Mouse (Mus musculus): ENCODE measurements around the gene Zbtb5. TPM values are rescaled to one million over a fixed set of nuclear protein-coding genes. Genes with fewer than 3 reads are reported as not detected.
"Not testable (repeated sequence)": the region's sequence is repeated elsewhere in the genome, so short reads cannot be mapped to it uniquely, and the experiment has no call there.

Zbtb5 gene
- 36.2 and 41.6 TPM in 2 replicates for polyA plus RNA-seq (2012; rRNA removed)

DNA sequence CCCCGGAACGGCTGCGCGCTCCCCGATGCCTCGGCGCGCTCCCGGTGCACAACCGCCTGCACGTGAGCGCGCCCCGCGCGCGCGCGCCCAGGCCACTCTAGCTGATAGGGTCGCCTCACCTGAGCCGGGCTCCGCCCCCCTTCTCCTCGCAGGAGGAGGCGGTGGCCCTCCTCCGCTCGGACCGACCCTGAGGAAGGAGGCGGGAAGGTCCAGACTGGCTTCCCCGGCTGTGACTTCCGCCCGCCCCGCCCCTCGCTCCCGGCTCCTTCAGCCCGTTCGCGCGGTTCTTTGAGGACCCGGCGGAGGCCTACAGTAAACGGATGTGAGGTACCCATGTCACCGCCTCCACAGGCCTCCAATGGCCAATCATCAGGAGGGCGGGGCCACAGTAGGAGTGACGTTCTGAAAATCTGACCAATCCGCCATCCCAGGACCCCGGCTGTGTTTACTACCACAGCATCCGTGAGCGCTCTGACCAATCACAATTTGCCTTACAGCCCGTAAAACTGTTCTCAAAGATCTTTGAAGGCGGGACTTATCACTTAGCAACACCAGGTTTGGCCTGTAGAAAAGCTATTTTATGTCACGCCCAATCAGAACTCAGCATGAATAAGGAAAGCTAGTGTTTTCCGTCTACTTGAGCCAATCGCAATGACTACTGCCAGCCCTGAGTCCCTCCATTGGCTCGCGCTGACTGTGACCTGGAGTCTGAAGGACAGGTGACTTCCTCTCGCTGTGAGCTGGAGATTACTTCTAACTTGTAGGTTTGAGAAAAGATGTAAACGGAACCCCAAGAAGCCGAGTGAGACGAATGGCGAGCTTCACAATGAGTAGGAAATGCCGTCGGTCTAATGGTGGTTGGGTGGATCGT, at the start of gene Zbtb5:
Zbtb5 (minus strand) TSS at position 308 of the 871 bp plus-strand sequence.
- Histone ChIP-seq H3K4me3 (ENCODE audit: control insufficient read depth, low read depth, low read length) (peak within 1 kb of the TSS; percentile 96), H3K27me3 (ENCODE audit: control insufficient read depth, insufficient read depth, low read length) (no peaks in the 10 kb centered on the region), H3K27ac (ENCODE audit: control insufficient read depth, insufficient read depth, low read depth, low read length) (peak within 1 kb of the TSS; percentile 99), H3K4me1 (ENCODE audit: control insufficient read depth, insufficient read depth, low read length) (peaks cover 6% of the 10 kb centered on the region), H3K36me3 (ENCODE audit: control insufficient read depth, insufficient read depth, low read length) (no peaks in the 10 kb centered on the region)
- TF ChIP-seq CTCF (IDR thresholded peaks at IDR 0.05; ENCODE audit: control insufficient read depth, insufficient read depth, insufficient replicate concordance, low read depth, low read length) (0 out of 2 replicates have a peak, but pooled peaks have one; percentile 8), POLR2A (IDR thresholded peaks at IDR 0.05; ENCODE audit: control insufficient read depth, low read depth, low read length) (peak; percentile 72; the same call in 1 of the 2 replicates)

GRCm38 (mm10) chr4:45055451-45055850, 43.2 kb upstream of the Zbtb5 start:
- H3K36me3 ChIP-seq (ENCODE audit: control insufficient read depth, insufficient read depth, low read length), result no peaks in the 10 kb centered on the region
- H3K27me3 ChIP-seq (ENCODE audit: control insufficient read depth, insufficient read depth, low read length), result no peaks in the 10 kb centered on the region
- H3K4me1 ChIP-seq (ENCODE audit: control insufficient read depth, insufficient read depth, low read length), result no peaks in the 10 kb centered on the region
- no peak overlapping the region for H3K27ac ChIP-seq (ENCODE audit: control insufficient read depth, insufficient read depth, low read depth, low read length)
- no peak for TF ChIP-seq CTCF (IDR thresholded peaks at IDR 0.05; ENCODE audit: control insufficient read depth, insufficient read depth, insufficient replicate concordance, low read depth, low read length)
- no peak for TF ChIP-seq POLR2A (IDR thresholded peaks at IDR 0.05; ENCODE audit: control insufficient read depth, low read depth, low read length)
- H3K4me3 ChIP-seq (ENCODE audit: control insufficient read depth, low read depth, low read length), result no peak overlapping the region

- Histone ChIP-seq H3K4me1 (ENCODE audit: control insufficient read depth, insufficient read depth, low read length) (no peaks in the 10 kb centered on the region), H3K36me3 (ENCODE audit: control insufficient read depth, insufficient read depth, low read length) (no peaks in the 10 kb centered on the region)
- TF ChIP-seq POLR2A (IDR thresholded peaks at IDR 0.05; ENCODE audit: control insufficient read depth, low read depth, low read length) (no peak), CTCF (IDR thresholded peaks at IDR 0.05; ENCODE audit: control insufficient read depth, insufficient read depth, insufficient replicate concordance, low read depth, low read length) (no peak)
Observed at GRCm38 (mm10) chr4:45054862-45055261, 42.6 kb upstream of the Zbtb5 start.

GRCm38 (mm10) chr4:45047956-45048355, 35.7 kb upstream of the Zbtb5 start:
- H3K27me3 ChIP-seq (ENCODE audit: control insufficient read depth, insufficient read depth, low read length), result no peaks in the 10 kb centered on the region
- H3K4me3 ChIP-seq (ENCODE audit: control insufficient read depth, low read depth, low read length), result no peak overlapping the region
- H3K27ac ChIP-seq (ENCODE audit: control insufficient read depth, insufficient read depth, low read depth, low read length), result no peak overlapping the region
- TF ChIP-seq POLR2A (IDR thresholded peaks at IDR 0.05; ENCODE audit: control insufficient read depth, low read depth, low read length) (no peak), CTCF (IDR thresholded peaks at IDR 0.05; ENCODE audit: control insufficient read depth, insufficient read depth, insufficient replicate concordance, low read depth, low read length) (no peak)
- H3K4me1 ChIP-seq (ENCODE audit: control insufficient read depth, insufficient read depth, low read length), result no peaks in the 10 kb centered on the region
- no peaks in the 10 kb centered on the region for H3K36me3 ChIP-seq (ENCODE audit: control insufficient read depth, insufficient read depth, low read length)

More at GRCm38 (mm10) chr4:45054862-45055261, 42.6 kb upstream of the Zbtb5 start:
- no peak overlapping the region for H3K27ac ChIP-seq (ENCODE audit: control insufficient read depth, insufficient read depth, low read depth, low read length)
- no peak overlapping the region for H3K4me3 ChIP-seq (ENCODE audit: control insufficient read depth, low read depth, low read length)
- H3K27me3 ChIP-seq (ENCODE audit: control insufficient read depth, insufficient read depth, low read length), result no peaks in the 10 kb centered on the region

GRCm38 (mm10) chr4:45047286-45047887, 35.2 kb upstream of the Zbtb5 start:
- no peak overlapping the region for H3K27ac ChIP-seq (ENCODE audit: control insufficient read depth, insufficient read depth, low read depth, low read length)
- no peaks in the 10 kb centered on the region for H3K4me1 ChIP-seq (ENCODE audit: control insufficient read depth, insufficient read depth, low read length)
- H3K4me3 ChIP-seq (ENCODE audit: control insufficient read depth, low read depth, low read length), result no peak overlapping the region
- TF ChIP-seq CTCF (IDR thresholded peaks at IDR 0.05; ENCODE audit: control insufficient read depth, insufficient read depth, insufficient replicate concordance, low read depth, low read length) (no peak), POLR2A (IDR thresholded peaks at IDR 0.05; ENCODE audit: control insufficient read depth, low read depth, low read length) (no peak)
- H3K36me3 ChIP-seq (ENCODE audit: control insufficient read depth, insufficient read depth, low read length), result no peaks in the 10 kb centered on the region
- H3K27me3 ChIP-seq (ENCODE audit: control insufficient read depth, insufficient read depth, low read length), result no peaks in the 10 kb centered on the region

- no peaks in the 10 kb centered on the region for H3K36me3 ChIP-seq (ENCODE audit: control insufficient read depth, insufficient read depth, low read length)
- no peak for TF ChIP-seq CTCF (IDR thresholded peaks at IDR 0.05; ENCODE audit: control insufficient read depth, insufficient read depth, insufficient replicate concordance, low read depth, low read length)
- no peak for TF ChIP-seq POLR2A (IDR thresholded peaks at IDR 0.05; ENCODE audit: control insufficient read depth, low read depth, low read length)
- H3K27ac ChIP-seq (ENCODE audit: control insufficient read depth, insufficient read depth, low read depth, low read length), result no peak overlapping the region
- no peaks in the 10 kb centered on the region for H3K27me3 ChIP-seq (ENCODE audit: control insufficient read depth, insufficient read depth, low read length)
- H3K4me3 ChIP-seq (ENCODE audit: control insufficient read depth, low read depth, low read length), result no peak overlapping the region
- no peaks in the 10 kb centered on the region for H3K4me1 ChIP-seq (ENCODE audit: control insufficient read depth, insufficient read depth, low read length)
Observed at GRCm38 (mm10) chr4:45046679-45047078, 34.5 kb upstream of the Zbtb5 start.

GRCm38 (mm10) chr4:45040795-45041194, 28.6 kb upstream of the Zbtb5 start:
- H3K27me3 ChIP-seq (ENCODE audit: control insufficient read depth, insufficient read depth, low read length), result no peaks in the 10 kb centered on the region
- H3K4me1 ChIP-seq (ENCODE audit: control insufficient read depth, insufficient read depth, low read length), result peaks cover under 1% of the 10 kb centered on the region; the same call in 1 of the 2 replicates
- H3K27ac ChIP-seq (ENCODE audit: control insufficient read depth, insufficient read depth, low read depth, low read length), result no peak overlapping the region
- H3K36me3 ChIP-seq (ENCODE audit: control insufficient read depth, insufficient read depth, low read length), result no peaks in the 10 kb centered on the region
- TF ChIP-seq POLR2A (IDR thresholded peaks at IDR 0.05; ENCODE audit: control insufficient read depth, low read depth, low read length) (no peak), CTCF (IDR thresholded peaks at IDR 0.05; ENCODE audit: control insufficient read depth, insufficient read depth, insufficient replicate concordance, low read depth, low read length) (no peak)
- H3K4me3 ChIP-seq (ENCODE audit: control insufficient read depth, low read depth, low read length), result no peak overlapping the region

DNA sequence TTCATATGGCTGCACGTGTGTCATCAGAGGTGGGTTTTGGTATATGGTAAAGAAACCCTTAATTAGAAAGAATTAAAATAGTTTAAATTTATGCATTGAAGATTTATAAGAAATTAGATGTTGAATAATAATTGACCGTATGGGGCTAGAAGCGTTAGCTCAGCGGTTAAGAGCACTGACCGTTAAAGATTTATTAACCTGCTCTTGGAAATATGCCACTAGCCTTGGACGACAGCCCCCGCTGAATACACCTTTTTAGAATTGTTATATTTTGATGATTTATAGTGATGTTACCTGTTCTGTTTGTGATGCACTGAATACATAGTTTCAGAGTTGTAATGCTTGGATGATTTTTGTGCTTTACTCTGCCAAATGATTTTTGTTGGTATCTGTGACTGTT, 27.3 kb upstream of the Zbtb5 start:
- not testable (repeated sequence) for H3K4me1 ChIP-seq (ENCODE audit: control insufficient read depth, insufficient read depth, low read length); H3K36me3 ChIP-seq (ENCODE audit: control insufficient read depth, insufficient read depth, low read length); H3K27ac ChIP-seq (ENCODE audit: control insufficient read depth, insufficient read depth, low read depth, low read length)

DNA sequence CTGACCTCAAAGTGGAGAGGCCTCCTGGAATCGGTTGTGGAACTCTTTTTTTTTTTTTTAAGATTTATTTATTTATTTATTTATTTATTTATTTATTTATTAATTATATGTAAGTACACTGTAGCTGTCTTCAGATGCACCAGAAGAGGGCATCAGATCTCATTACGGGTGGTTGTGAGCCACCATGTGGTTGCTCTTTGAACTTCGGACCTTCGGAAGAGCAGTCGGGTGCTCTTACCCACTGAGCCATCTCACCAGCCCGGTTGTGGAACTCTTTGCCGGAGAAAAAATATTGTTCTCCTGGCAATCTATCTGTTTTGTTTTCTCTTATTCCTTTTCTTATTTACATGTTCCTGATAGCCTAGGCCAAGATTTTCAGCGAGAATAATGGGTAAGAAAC, 26.7 kb upstream of the Zbtb5 start:
- H3K27me3 ChIP-seq (ENCODE audit: control insufficient read depth, insufficient read depth, low read length), result not testable (repeated sequence)

More for the DNA sequence above, 27.3 kb upstream of the Zbtb5 start:
- not testable (repeated sequence) for H3K27me3 ChIP-seq (ENCODE audit: control insufficient read depth, insufficient read depth, low read length); H3K4me3 ChIP-seq (ENCODE audit: control insufficient read depth, low read depth, low read length)

More for the DNA sequence above, 26.7 kb upstream of the Zbtb5 start:
- not testable (repeated sequence) for H3K4me3 ChIP-seq (ENCODE audit: control insufficient read depth, low read depth, low read length); H3K36me3 ChIP-seq (ENCODE audit: control insufficient read depth, insufficient read depth, low read length); H3K4me1 ChIP-seq (ENCODE audit: control insufficient read depth, insufficient read depth, low read length); H3K27ac ChIP-seq (ENCODE audit: control insufficient read depth, insufficient read depth, low read depth, low read length)

Measured in testis, adult 2 months (tissue).